Mouse (Mus musculus) spleen, adult 18-20 months (tissue): ENCODE measurements around the gene Hdac9.
A peak's percentile ranks its signal among the peaks of the same experiment; 100 is the strongest.

Source experiments
- DNase-seq, 2 experiments: peaks; one replicate each; pipeline ENCODE4 v3.0.0; 2022; ENCODE audit warnings: mixed read lengths in 2 of 2

Hdac9 gene

GRCm38 (mm10) chr12:34688941-34689340 is 228.0 kb downstream of the Hdac9 start:
- no peak for DNase-seq

- no peak for DNase-seq
Observed at GRCm38 (mm10) chr12:34683375-34683774, 233.5 kb downstream of the Hdac9 start.

GRCm38 (mm10) chr12:34682657-34683056 is 234.2 kb downstream of the Hdac9 start:
- no peak for DNase-seq

GRCm38 (mm10) chr12:34680576-34680975 is 236.3 kb downstream of the Hdac9 start:
- DNase-seq = no peak

- no peak for DNase-seq
Observed at GRCm38 (mm10) chr12:34677110-34677509, 239.8 kb downstream of the Hdac9 start.

- DNase-seq = no peak
Observed at GRCm38 (mm10) chr12:34674235-34674634, 242.7 kb downstream of the Hdac9 start.

GRCm38 (mm10) chr12:34673539-34673938 is 243.4 kb downstream of the Hdac9 start:
- DNase-seq = no peak

- DNase-seq = peak; percentile 40 to 74
Observed at GRCm38 (mm10) chr12:34664758-34665157, 252.1 kb downstream of the Hdac9 start.

- DNase-seq = no peak
Observed at GRCm38 (mm10) chr12:34661378-34661777, 255.5 kb downstream of the Hdac9 start.

GRCm38 (mm10) chr12:34660027-34660426 is 256.9 kb downstream of the Hdac9 start:
- no peak for DNase-seq

GRCm38 (mm10) chr12:34658568-34658967 is 258.3 kb downstream of the Hdac9 start:
- no peak for DNase-seq

- DNase-seq = peak in 1 of 2 experiments; percentile 16
Observed at GRCm38 (mm10) chr12:34658119-34658518, 258.8 kb downstream of the Hdac9 start.

- no peak for DNase-seq
Observed at GRCm38 (mm10) chr12:34653615-34654014, 263.3 kb downstream of the Hdac9 start.

GRCm38 (mm10) chr12:34648753-34649152 is 268.1 kb downstream of the Hdac9 start:
- DNase-seq = no peak

- no peak for DNase-seq
Observed at GRCm38 (mm10) chr12:34641705-34642259, 275.1 kb downstream of the Hdac9 start.

- DNase-seq = no peak
Observed at GRCm38 (mm10) chr12:34637238-34638124, 279.4 kb downstream of the Hdac9 start.

- no peak for DNase-seq
Observed at GRCm38 (mm10) chr12:34619101-34619500, 297.8 kb downstream of the Hdac9 start.

GRCm38 (mm10) chr12:34618321-34618720 is 298.6 kb downstream of the Hdac9 start:
- DNase-seq = no peak

- no peak for DNase-seq
Observed at GRCm38 (mm10) chr12:34617836-34618235, 299.1 kb downstream of the Hdac9 start.

- DNase-seq = no peak
Observed at GRCm38 (mm10) chr12:34614796-34615195, 302.1 kb downstream of the Hdac9 start.

GRCm38 (mm10) chr12:34612511-34612910 is 304.4 kb downstream of the Hdac9 start:
- no peak for DNase-seq

GRCm38 (mm10) chr12:34604521-34604920 is 312.4 kb downstream of the Hdac9 start:
- DNase-seq = no peak

GRCm38 (mm10) chr12:34594167-34594793 is 322.6 kb downstream of the Hdac9 start:
- DNase-seq = no peak

GRCm38 (mm10) chr12:34587171-34587570 is 329.7 kb downstream of the Hdac9 start:
- DNase-seq = no peak
